Mouse (Mus musculus): ENCODE data around the gene Lrrc23.

DNA sequence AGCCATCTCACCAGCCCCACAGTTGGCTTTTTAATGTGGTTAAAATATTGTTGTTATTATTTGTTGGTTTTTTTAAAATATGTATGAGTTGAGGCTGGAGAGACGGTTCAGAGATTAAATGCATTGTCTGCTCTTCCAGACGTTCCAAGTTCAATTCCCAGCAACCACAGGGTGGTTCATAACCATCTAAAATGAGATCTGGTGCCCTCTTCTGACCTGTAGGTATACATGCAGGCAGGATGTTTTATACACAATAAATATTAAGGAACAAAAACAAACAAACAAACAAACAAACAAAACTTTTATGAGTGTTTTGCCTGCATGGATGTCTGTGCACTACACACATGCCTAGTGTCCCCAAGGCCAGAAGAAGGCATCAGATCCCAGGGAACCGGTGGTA, 23.5 kb upstream of the Lrrc23 start:
- TF ChIP-seq CTCF (IDR thresholded peaks at IDR 0.05; ENCODE audit: low read depth, low read length) = no peak
- no peak for TF ChIP-seq GATA1 (IDR thresholded peaks at IDR 0.05; ENCODE audit: borderline replicate concordance, low read length)
- no peak for TF ChIP-seq POLR2AphosphoS5 (IDR thresholded peaks at IDR 0.05; ENCODE audit: insufficient replicate concordance, low read depth, low read length)
- no peak for TF ChIP-seq TAL1 (conservative IDR thresholded peaks at IDR 0.05; ENCODE audit: low read depth, low read length)
